Mouse (Mus musculus) liver, embryonic 12.5 days (tissue): ENCODE measurements around the gene Elovl4. TPM values are rescaled to one million over a fixed set of nuclear protein-coding genes. Genes with fewer than 3 reads are reported as not detected.

Source experiments
- ATAC-seq: fragments of 200-750 bp; cut with Nextera tagmentation; 2 replicates; pipeline ENCODE4 v1.8.0; 2017; ENCODE audit warnings: moderate number of reproducible peaks, mild to moderate bottlenecking, moderate library complexity
- H3K27ac ChIP-seq: fragments of 300-500 bp; sonication (generic); 2 replicates; pipeline ENCODE4 v1.5.1; 2016; ENCODE audit warnings: mild to moderate bottlenecking
- H3K27me3 ChIP-seq: fragments of 300-500 bp; sonication (generic); replicated peaks from 2 replicates; pipeline ENCODE4 v1.6.1; 2016; ENCODE audit warnings: mild to moderate bottlenecking, moderate library complexity
- H3K36me3 ChIP-seq: fragments of 300-500 bp; sonication (generic); 2 replicates; pipeline ENCODE4 v1.6.1; 2016; ENCODE audit warnings: mild to moderate bottlenecking, moderate library complexity
- H3K4me1 ChIP-seq: fragments of 300-500 bp; sonication (generic); 2 replicates; pipeline ENCODE4 v1.6.1; 2016
- H3K4me2 ChIP-seq: fragments of 300-500 bp; sonication (generic); 2 replicates; pipeline ENCODE4 v1.6.1; 2016; ENCODE audit warnings: mild to moderate bottlenecking, moderate library complexity
- H3K4me3 ChIP-seq: fragments of 300-500 bp; sonication (generic); 2 replicates; pipeline ENCODE4 v1.5.1; 2016; ENCODE audit warnings: mild to moderate bottlenecking, moderate library complexity
- H3K9ac ChIP-seq: fragments of 300-500 bp; sonication (generic); 2 replicates; pipeline ENCODE4 v1.6.1; 2016; ENCODE audit warnings: mild to moderate bottlenecking, moderate library complexity
- H3K9me3 ChIP-seq: fragments of 300-500 bp; sonication (generic); replicated peaks from 2 replicates; pipeline ENCODE4 v1.6.1; 2016; ENCODE audit warnings: mild to moderate bottlenecking, moderate library complexity
- WGBS: fragments of 180-500 bp; shearing (Covaris S2); methylation state at CpG from one replicate; pipeline ENCODE4 v1.1.7; 2016; ENCODE audit not compliant: insufficient replicate concordance; 5-methylcytosine and 5-hydroxymethylcytosine counted together
- polyA plus RNA-seq: library from polyadenylated mRNA; unstranded; fragments of >200 nt; fragmentation: Nextera tagmentation; extraction: Ambion mirVana; gene quantifications from 2 replicates; pipeline ENCODE4 v1.2.1, GENCODE M21; 2016

The Elovl4 gene
- polyA plus RNA-seq, 1 experiment from 2014 or later, result 0.60 TPM

DNA sequence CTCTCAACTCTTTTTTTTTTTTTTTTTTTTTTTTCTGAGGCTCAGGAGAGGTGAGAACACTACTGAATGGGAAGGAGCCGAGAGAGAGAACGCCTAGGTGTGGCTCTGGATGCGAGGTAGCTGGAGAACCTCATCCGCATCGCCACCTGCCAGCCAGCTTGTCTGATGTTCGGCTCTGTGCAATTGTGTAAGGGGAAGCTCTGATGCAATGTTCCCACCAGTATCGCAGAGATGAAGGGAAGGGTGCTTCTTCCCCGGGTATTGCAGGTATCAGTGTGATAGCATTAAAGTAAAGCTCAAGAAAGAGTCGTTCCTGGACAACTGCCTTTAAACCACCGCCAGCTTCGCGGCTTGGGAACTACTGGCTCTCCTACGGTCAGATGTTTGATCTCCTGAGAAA lies 1.7 kb downstream of the Elovl4 start:
- Histone ChIP-seq H3K27me3 (peaks cover 54% of the 10 kb centered on the region), H3K9me3 (no peaks in the 10 kb centered on the region), H3K27ac (no peak overlapping the region), H3K9ac (no peak overlapping the region), H3K4me1 (0 out of 2 replicates have a peak, but pooled peaks cover 14% of the 10 kb centered on the region), H3K4me3 (no peak overlapping the region), H3K4me2 (no peak overlapping the region), H3K36me3 (no peaks in the 10 kb centered on the region)
- 45% methylated on average over 13 of the region's 13 CpGs for WGBS
- ATAC-seq, result no peak

GRCm38 (mm10) chr9:83797898-83798297 lies 8.2 kb downstream of the Elovl4 start:
- H3K27me3 ChIP-seq, result peaks cover 5% of the 10 kb centered on the region; the same call in 1 of the 2 replicates
- H3K9ac ChIP-seq, result no peak overlapping the region
- WGBS, result 67% methylated on average over 8 of the region's 8 CpGs
- no peaks in the 10 kb centered on the region for H3K36me3 ChIP-seq
- H3K4me3 ChIP-seq, result no peak overlapping the region
- H3K27ac ChIP-seq, result no peak overlapping the region
- no peak overlapping the region for H3K4me2 ChIP-seq
- ATAC-seq, result no peak
- H3K4me1 ChIP-seq, result no peaks in the 10 kb centered on the region
- no peaks in the 10 kb centered on the region for H3K9me3 ChIP-seq

- ATAC-seq, result no peak
- no peak overlapping the region for H3K4me2 ChIP-seq
- WGBS, result 69% methylated on average over 7 of the region's 7 CpGs
- no peak overlapping the region for H3K4me3 ChIP-seq
- H3K9me3 ChIP-seq, result no peaks in the 10 kb centered on the region
- H3K27ac ChIP-seq, result no peak overlapping the region
- no peaks in the 10 kb centered on the region for H3K27me3 ChIP-seq
- H3K4me1 ChIP-seq, result no peaks in the 10 kb centered on the region
- no peak overlapping the region for H3K9ac ChIP-seq
- no peaks in the 10 kb centered on the region for H3K36me3 ChIP-seq
Measured at GRCm38 (mm10) chr9:83796875-83797274, 9.2 kb downstream of the Elovl4 start.

DNA sequence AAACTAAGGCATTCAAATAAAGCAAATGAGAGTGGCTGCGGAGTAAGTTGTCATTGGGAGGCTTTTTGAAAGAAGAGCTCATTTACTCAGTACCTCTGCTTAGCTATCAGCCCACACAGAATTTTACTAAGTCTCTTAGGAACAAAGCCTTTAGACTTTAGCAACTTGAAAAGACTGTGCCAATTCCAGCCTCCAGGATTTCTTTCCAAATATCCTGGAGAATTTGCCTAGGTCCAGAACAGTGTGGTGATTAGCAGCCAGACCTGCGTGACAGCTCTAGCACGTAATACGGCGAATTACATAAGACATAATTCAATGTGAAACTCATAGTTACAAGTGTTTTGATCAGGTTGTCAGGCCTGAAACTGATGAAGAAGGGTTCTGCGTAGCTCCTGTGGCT lies 16.8 kb downstream of the Elovl4 start:
- Histone ChIP-seq H3K4me1 (no peaks in the 10 kb centered on the region), H3K9me3 (no peaks in the 10 kb centered on the region), H3K36me3 (no peaks in the 10 kb centered on the region), H3K4me2 (no peak overlapping the region), H3K4me3 (no peak overlapping the region), H3K9ac (no peak overlapping the region), H3K27ac (no peak overlapping the region), H3K27me3 (no peaks in the 10 kb centered on the region)
- ATAC-seq, result no peak
- 81% methylated on average over 6 of the region's 6 CpGs for WGBS

DNA sequence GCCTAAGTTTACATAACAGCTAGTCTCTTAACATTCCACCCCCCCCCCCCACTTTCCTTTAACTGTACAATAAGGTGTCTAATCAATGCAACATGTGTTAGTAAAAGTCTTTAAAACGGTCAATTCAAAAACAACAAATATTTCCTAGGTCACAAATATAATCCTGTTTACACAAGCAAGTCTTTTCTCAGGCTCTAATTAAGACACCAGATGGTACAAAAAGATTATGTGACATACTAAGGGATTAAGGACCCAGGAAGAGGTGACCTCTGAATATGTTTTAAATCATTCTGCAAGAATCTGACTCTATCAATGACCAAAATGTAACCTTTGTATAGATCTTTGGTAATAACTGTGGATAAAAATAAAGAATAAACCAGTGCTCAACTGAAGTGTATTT lies 20.6 kb downstream of the Elovl4 start:
- no peaks in the 10 kb centered on the region for H3K9me3 ChIP-seq
- H3K9ac ChIP-seq, result no peak overlapping the region
- H3K27ac ChIP-seq, result no peak overlapping the region
- no peak overlapping the region for H3K4me3 ChIP-seq
- no peak for ATAC-seq
- no peaks in the 10 kb centered on the region for H3K27me3 ChIP-seq
- no peak overlapping the region for H3K4me2 ChIP-seq
- H3K4me1 ChIP-seq, result no peaks in the 10 kb centered on the region
- H3K36me3 ChIP-seq, result no peaks in the 10 kb centered on the region
- WGBS, result 52% methylated on average over 1 of the region's 1 CpGs

DNA sequence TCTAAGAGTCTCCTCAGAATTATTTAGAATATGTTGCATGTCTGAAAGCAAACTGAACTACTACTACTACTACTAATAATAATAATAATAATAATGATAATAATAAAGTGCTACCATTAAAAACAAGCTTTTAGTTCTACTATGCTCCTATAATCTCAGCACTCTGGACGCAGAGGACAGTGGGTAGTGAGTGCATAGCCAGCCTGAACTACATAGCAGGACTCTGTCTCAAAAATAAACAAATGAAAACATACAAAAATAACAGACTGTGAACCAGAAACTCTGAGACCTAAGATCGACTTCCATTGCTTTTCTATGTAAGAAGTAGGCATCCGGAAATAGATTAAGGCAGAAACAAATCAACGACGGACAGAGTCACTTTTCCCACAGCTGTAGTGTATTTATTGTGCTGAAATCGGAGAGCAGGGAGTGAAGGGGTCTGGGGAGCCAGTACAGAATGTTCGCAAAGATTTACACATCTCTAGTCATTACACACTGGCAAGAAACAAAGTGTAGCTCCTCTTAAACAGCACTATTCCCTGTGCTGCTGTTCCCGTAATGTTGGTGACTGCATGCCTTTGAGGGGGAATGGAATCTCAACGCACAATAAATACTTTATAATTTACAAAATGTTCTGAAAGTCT lies 27.6 kb downstream of the Elovl4 start:
- H3K9ac ChIP-seq, result no peak overlapping the region
- no peaks in the 10 kb centered on the region for H3K27me3 ChIP-seq
- no peaks in the 10 kb centered on the region for H3K4me1 ChIP-seq
- no peak overlapping the region for H3K4me3 ChIP-seq
- WGBS, result 79% methylated on average over 9 of the region's 9 CpGs
- no peak for ATAC-seq
- H3K4me2 ChIP-seq, result no peak overlapping the region
- H3K9me3 ChIP-seq, result no peaks in the 10 kb centered on the region
- H3K27ac ChIP-seq, result no peak overlapping the region
- H3K36me3 ChIP-seq, result no peaks in the 10 kb centered on the region

GRCm38 (mm10) chr9:83761318-83761717 lies 44.8 kb downstream of the Elovl4 start:
- ATAC-seq, result no peak
- Histone ChIP-seq H3K4me1 (no peaks in the 10 kb centered on the region), H3K27ac (no peak overlapping the region), H3K27me3 (no peaks in the 10 kb centered on the region), H3K36me3 (no peaks in the 10 kb centered on the region), H3K4me3 (no peak overlapping the region), H3K4me2 (no peak overlapping the region), H3K9ac (no peak overlapping the region), H3K9me3 (no peaks in the 10 kb centered on the region)
- 64% methylated on average over 4 of the region's 4 CpGs for WGBS

- no peaks in the 10 kb centered on the region for H3K36me3 ChIP-seq
- no peaks in the 10 kb centered on the region; the same call in 1 of the 2 replicates for H3K27me3 ChIP-seq
- H3K27ac ChIP-seq, result no peak overlapping the region
- no peaks in the 10 kb centered on the region for H3K9me3 ChIP-seq
- 69% methylated on average over 2 of the region's 2 CpGs for WGBS
- ATAC-seq, result no peak
- no peak overlapping the region for H3K4me3 ChIP-seq
- no peaks in the 10 kb centered on the region for H3K4me1 ChIP-seq
- H3K4me2 ChIP-seq, result no peak overlapping the region
- no peak overlapping the region for H3K9ac ChIP-seq
Measured at GRCm38 (mm10) chr9:83731877-83732276, 74.2 kb downstream of the Elovl4 start.

DNA sequence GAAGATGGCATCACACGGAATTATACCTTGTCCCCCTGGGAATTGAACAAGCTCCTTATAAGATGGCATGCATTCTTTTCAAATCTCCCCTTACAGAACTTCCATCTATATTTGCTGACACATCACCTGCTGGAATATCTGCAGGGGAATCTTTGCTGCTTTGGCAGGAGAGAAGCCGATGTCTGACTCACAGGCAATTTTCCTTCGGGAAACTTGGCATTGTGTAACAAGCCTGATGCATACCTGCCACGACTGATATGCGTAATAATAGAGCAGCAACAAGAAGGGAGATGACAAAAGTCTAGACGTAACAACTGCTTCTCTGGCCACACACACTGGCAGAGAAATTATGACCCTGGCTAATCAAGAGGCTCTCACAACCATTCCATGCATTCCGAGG lies 75.2 kb downstream of the Elovl4 start:
- no peaks in the 10 kb centered on the region for H3K9me3 ChIP-seq
- no peak overlapping the region for H3K4me2 ChIP-seq
- H3K4me3 ChIP-seq, result no peak overlapping the region
- ATAC-seq, result no peak
- H3K36me3 ChIP-seq, result no peaks in the 10 kb centered on the region
- H3K27ac ChIP-seq, result no peak overlapping the region
- H3K27me3 ChIP-seq, result peaks cover 6% of the 10 kb centered on the region; the same call in 1 of the 2 replicates
- no peak overlapping the region for H3K9ac ChIP-seq
- 65% methylated on average over 7 of the region's 7 CpGs for WGBS
- H3K4me1 ChIP-seq, result no peaks in the 10 kb centered on the region

Other genes starting within 250 kb of the Elovl4 start
- gene Ttk, start 28.4 kb upstream of the Elovl4 start, polyA plus RNA-seq, result 25.0 and 26.4 TPM in 2 replicates
- 22.4 and 24.2 TPM in 2 replicates for gene Bckdhb, start 118.9 kb upstream of the Elovl4 start, polyA plus RNA-seq